Mouse (Mus musculus) heart, postnatal 14 days (tissue): ENCODE results near the gene Slc39a7. TPM values are rescaled to one million over a fixed set of nuclear protein-coding genes. Genes with fewer than 3 reads are reported as not detected.

Experiments used
- DNase-seq, 2 experiments: peaks; one replicate each; pipeline ENCODE4 v3.0.0; 2021 to 2022
- intact Hi-C: fragments of 180-260 bp; cut with DNase I; formaldehyde crosslinking; loops from one replicate; pipeline ENCODE4 v1.15.1; 2025
- total RNA-seq, 2 experiments: library from RNA; stranded (reverse); gene quantifications; 2 replicates each; pipeline ENCODE4 v1.2.3; 2021

The Slc39a7 gene
- total RNA-seq, 2 experiments from 2014 or later, result 63.2 to 63.3 TPM

DNA sequence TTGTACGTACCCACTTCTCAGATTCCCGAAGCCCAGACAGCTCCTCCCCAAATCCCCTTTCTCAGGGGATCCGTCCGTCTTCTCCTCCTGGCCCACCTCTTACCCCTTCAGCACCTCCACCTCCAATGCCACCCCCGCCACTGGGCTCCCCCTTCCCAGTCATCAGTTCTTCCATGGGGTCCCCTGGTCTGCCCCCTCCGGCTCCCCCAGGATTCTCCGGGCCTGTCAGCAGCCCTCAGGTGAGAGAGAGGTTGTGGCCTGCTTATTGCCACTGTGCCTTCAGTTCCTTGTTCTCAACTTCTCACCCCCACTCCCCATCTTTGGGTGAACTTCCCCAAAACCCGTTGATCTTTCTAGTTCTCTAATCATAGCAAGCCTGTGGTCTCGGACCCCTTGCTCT, 1.3 kb upstream of the Slc39a7 start:
- intact Hi-C loops, result loop anchor here (5.0 kb wide), 1 partner anchor 84 kb away; the partner anchor contains the start of gene H2-DMa
- no peak for DNase-seq

DNA sequence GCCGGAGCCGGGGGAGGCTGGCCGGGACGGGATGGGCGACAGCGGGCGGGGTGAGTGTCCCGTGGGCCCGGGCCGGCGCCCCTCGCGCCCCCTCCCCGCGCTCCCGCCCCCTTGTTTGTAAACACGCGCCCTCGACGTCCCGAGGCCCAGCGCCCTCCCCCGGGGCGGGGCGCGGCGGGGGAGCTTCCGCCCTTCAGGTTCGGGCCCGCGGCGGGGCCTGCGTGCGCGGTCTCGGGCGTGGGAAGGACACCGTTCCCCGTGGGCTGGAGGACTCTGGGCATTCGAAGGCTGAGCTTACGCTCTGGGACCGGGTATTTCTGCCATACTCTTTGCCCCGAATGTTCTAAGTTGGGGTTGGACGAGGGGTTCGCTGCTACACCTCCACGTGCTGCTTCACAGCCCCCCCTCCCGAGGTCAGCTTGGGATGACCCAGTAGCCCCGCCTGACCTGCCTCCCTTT, 721 bp upstream of the Slc39a7 start:
- DNase-seq, result peak; percentile 76 to 78
- intact Hi-C loops, result loop anchor here (5.0 kb wide), 1 partner anchor 85 kb away; the partner anchor contains the start of gene H2-DMa

DNA sequence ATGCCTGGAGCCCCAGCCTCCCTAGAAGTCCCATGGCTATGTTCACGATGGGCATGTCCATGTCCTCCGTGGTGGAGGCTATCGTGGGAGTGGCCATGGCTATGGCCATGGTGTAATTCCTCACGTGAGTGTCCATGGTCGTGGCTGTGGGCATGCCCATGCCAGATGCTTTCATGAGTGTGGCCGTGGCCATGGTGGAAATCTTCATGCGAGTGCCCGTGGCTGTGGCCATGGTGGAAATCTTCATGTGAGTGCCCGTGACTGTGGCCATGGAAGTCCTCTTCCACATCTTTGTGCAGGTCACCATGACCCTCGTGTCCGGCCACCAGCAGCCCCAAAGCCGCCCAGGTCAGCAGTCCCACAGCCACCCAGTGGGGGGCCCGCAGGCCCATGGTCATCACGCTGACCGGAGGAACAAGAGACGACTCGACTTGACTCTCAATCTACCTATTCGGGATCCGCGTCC, 588 bp downstream of the Slc39a7 start:
- no peak for DNase-seq
- intact Hi-C loops, result loop anchor here (5.0 kb wide), 1 partner anchor 86 kb away; the partner anchor contains the start of gene H2-DMa

DNA sequence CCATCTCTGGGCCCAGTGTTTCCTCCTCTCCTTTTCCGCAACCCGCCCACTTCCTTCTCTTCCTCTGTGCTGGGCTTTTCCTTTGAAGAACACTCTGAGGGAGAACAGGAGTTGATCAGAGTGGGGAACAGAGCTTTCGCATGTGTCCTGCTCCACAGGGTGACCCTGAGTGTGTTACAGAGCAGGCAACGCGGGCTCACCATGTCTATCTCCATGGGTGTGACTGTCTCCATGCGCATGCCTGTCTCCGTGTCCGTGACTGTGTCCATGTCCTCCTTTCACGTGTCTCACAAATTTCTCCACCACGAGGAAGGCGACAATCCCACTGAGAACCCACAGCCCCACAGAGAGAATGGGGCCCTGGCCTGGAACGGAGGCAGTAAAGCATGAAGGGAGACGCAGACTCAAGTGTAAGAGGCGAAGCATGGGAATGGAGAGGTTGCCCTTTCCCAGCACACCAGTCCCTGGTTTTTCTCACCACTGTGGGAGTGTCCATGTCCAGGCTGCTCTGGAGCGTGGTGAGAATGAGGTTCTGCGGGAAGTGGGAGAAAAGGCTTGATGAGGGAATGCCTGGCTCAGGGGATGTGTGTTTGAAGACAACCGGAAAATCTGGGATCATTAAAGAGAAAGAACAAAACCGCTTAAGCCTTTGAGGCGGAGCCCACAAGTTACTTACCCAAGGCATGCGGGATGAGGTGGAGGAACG, 1.4 kb downstream of the Slc39a7 start:
- intact Hi-C loops, result loop anchor here (5.0 kb wide), 1 partner anchor 87 kb away; the partner anchor contains the start of gene H2-DMa
- DNase-seq, result no peak

DNA sequence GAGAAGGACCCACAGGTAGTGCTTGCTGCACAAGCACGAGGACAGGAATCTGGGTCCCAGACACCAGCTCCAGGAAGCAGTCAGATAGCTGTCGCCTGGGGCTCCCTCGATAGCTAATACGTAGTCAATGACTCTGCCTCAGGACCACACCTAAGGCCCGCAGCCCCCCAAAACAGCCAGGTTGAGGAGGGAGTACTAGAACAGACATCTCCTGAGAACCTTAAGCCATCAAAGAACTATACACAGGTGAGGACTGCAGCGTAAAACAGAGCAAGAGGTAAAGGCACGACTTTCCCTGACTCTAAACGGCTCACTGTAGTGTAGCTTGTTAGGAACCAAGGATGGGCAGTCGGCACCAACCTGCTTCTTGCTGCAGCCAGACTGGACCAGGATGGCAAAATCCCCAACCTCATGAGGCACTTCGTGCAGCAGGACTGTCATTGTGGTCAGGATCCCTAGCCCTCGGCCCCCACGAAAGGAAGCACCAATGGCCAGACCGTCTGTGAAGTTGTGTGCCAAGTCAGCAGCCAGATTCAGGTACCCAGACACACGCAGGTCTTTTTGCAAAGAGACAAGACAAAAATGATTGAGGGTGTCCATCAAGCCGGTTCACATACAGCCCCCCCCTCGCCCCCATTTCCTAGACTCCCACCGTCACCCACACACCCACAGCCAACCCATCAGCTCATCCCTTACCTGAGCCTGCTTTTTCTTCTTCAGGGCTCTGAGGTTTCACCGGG, 2.2 kb downstream of the Slc39a7 start:
- DNase-seq, result no peak
- intact Hi-C loops, result no loop called here

DNA sequence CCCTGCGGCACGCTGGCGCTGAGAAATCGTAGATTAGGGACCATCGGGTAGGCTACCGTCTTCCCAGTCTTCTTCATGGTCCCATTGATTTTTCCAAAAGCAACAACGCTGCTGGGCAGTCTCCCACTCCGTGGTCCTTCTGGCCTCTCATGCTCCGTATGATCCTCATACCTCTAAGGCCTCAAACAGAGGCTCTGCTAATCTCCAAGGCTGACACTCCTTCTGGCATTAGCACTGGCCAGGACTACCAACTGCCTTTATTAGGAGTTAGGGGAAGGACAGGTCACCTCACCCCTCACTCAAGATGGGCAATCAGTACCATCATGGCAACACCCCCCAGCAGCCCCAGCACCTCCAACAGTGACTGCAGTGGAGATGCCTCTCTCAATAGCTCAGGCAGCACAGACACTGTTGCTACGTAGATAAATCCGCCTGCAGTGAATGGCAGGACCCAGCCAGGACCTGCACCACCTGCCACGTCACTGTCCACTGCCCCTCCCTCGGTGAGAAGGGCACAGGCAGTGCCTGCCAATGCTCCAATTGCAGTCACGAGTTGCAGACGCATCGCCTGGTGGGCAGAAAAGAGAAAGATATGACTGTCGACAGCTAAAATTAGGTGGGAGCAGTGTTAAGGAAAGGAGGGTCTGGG, 2.9 kb downstream of the Slc39a7 start:
- intact Hi-C loops, result no loop called here
- DNase-seq, result no peak

DNA sequence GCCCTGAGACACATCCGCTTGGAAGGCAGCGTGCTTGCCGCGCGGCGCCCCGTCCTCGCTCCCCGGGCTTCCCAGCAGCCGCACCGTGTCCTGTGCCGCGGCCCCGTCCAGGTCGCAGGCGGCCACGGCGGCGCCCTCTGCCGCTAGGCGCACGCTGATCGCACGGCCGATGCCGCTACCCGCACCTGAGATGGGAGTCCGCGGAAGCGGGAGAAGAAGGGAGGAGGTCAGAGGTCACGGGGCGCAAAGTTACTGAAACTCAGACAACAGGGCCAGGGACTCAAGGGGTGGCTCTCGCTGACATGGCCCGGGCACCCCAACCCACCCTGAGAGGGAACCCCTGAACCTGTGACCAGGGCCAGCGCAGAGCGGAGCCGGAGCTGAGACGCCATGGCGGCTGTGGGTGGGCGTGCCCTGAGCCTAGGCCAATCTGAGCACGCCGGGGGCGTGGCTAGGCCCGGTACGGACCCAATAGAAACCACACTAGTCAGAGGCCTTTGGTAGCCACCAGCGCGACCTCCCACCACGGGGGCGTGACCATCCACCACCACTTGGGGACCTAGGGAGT, 3.7 kb downstream of the Slc39a7 start, which contains the start of gene H2-Ke6:
H2-Ke6 (minus strand) TSS at position 405 of the 568 bp plus-strand sequence.
- peak; percentile 92 to 94 for DNase-seq
- intact Hi-C loops, result no loop called here

DNA sequence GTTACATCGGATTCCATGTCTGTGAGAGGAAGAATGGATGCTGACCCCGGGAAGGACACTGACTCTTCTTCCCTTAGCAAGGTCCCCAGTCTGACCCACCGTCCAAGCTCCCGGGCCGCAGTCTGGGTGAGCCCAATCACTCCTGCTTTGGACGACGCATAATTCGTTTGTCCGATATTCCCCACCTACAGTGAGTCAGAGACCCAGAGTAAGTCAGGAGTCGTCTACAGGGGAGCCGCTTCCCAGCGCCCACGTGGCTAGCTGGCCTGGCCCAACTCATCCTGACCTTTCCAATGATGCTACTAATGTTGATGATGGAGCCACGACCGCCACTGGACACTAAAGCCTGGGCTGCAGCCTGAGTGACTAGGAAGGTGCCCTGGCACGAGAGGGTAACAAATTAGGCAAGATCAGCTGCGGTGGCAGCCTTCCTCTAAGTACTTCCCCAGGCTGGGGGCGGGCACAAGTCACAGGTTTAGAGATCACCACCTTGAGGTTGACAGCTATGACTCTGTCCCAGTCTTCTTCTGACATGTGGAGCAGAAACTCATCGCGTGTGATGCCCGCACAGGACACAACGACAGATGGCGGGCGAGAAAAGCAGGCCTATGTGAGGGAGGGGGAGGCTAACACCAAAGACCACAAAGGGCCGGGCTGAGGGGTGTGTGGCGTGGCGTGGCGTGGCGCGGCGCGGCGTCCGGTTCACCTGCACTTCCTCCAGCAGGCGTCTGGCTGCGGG, 4.4 kb downstream of the Slc39a7 start:
- intact Hi-C loops, result no loop called here
- DNase-seq, result no peak

DNA sequence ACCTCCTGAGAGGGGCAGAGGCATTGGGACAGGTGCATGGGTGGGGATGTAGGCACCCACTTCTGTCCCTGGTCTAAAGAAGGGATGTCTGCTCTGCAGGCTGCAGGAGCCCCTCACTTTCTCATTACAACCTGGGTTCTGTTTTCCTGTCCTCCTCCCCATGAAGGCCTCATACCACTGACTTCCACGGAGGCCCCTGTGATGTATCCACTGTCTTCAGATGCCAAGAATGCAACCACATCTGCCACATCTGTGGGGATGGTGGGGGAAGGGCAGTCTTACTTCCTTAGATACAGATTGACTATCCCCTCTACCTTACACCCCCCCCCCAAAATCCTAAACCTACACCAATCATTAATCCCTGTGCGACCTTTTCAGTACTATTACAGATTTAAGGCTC, 5.3 kb downstream of the Slc39a7 start:
- intact Hi-C loops, result no loop called here

DNA sequence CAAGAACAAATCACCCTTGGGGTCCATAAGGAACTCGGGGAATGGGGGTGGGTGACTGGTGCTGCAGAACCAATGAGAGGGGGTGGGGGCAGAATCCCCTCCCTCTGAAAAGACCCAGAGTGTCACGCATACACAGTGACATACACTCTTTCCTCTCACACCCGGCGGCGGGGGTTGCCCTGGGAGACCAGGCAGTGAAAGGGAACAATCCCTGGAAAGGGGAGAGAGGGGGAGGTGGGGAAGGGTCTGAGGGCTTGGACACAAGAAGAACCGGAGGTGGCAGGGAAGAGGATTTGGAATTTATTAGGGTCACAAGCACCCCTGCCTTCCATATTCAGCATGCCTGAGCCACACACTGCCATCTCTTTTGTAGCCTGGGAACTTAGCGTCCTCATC, 5.7 kb downstream of the Slc39a7 start:
- no peak for DNase-seq
- intact Hi-C loops, result no loop called here

More for the DNA sequence above, 5.3 kb downstream of the Slc39a7 start:
- DNase-seq, result no peak

DNA sequence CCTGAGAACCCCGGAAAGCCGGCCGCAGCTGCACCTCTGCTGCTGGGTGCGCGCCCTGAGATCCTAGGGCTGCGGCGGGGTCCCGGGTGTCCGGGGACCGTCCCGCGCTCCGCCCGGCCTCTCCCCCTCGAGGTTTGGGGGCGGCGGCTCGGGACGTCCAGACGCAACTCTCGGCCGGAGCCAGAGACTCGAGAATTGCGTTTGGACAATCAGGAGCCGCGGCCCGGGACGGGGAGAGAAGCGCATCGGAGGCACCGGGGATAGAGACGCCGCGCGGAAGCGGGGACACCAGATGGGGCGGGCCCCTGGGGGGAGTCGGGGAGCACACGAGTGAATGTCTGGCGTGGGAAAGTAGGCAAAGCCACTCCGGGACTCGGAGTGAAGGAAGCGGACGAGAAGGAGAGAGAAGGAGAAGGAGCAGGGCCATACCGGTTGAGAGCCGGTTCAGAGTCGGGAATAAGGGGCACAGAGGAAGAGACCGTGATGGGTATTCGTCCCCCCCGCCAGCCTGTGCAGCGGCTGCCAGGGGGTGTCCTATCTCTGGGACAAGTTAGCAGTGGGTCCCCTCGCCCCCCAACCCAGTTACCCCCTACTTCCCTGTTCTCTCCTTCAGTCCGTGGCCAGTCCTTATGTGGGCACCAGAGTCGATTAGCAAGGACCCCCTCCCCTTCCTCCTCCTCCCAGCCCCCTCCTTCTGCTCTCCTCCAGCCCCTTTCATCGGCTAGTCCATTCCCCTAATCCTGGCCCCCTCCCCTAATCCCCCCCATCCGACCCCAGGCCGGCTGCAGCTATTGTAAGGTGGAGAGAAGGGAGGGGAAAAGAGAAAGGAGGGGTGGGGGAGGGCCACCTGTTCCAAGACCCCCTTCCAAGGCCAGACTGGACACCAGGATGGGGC, 6.4 kb downstream of the Slc39a7 start:
- peak in 1 of 2 experiments; percentile 15 for DNase-seq
- intact Hi-C loops, result loop anchor here (5.0 kb wide), 1 partner anchor 68 kb away; the partner anchor contains the start of genes Rps18 and Vps52

DNA sequence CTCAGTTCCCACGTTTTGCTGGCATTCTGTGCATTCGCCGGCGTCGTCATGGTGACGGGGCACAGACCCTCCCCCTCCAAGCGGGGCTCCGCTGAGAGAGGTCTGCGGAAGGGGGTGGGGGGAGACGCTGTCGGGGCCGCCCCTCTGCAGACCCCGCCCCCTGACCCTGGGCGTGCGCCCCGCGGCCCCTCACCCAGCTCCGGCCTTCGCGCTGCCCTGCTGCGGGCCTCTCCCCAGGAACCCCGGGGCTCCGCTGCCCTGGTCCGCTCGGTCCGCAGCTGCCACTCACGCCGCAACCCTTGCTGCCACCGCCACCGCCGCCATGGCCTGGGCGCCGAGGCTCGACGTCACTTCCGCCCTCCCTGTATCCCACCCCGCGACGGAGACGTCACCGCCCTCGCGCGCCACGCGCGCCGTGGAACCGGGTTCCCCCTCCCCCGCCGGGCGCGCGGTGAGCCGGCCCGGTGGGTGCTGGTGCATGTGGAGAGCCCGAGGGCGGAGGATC, 7.1 kb downstream of the Slc39a7 start, which contains the start of gene Ring1:
Ring1 (minus strand) TSS at position 364 of the 505 bp plus-strand sequence.
- intact Hi-C loops, result loop anchor here (5.0 kb wide), 1 partner anchor 67 kb away; the partner anchor contains the start of genes Rps18 and Vps52

DNA sequence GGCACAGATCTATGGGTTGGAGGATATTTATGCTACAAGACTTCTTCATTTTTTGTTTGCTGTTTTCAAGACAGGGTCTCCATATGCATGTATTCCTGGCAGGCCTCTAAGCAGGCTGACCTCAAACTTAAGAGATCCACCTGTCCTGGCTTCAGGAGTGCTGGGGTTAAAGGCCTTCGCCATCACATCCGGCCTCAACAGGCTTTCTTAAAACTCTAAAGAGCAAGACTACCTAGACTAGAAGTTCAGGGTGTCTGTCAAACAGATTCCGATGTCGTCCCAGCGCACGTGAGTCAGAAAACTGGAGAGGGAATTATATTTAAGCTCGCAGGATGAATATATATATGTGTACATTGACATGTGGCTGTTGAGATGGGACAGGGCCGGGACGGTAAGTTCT, 7.8 kb downstream of the Slc39a7 start:
- no peak for DNase-seq
- intact Hi-C loops, result loop anchor here (5.0 kb wide), 1 partner anchor 66 kb away; the partner anchor contains the start of genes Rps18 and Vps52

More for the DNA sequence above, 7.1 kb downstream of the Slc39a7 start, which contains the start of gene Ring1:
- DNase-seq, result peak; percentile 89 to 90

DNA sequence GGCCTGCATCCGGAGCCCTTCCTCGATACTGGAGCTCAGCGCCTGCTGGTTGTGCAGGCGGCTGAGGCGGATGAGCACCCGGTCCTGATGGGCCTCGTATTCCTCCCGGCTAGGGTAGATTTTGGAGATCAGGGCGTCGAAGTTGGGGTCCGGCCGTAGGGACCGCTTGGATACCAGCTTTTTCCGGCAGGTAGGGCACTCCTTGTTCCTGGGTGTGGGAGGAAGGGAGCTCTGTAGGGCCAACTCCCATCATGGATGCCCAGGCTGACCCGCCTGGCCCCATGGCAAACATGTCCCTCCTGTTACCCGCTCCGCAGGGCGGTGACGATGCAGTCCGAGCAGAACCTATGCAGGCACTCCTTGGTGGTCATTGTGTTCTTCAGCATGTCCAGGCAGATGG, 8.5 kb downstream of the Slc39a7 start:
- no peak for DNase-seq
- intact Hi-C loops, result loop anchor here (5.0 kb wide), 1 partner anchor 66 kb away; the partner anchor contains the start of genes Rps18 and Vps52

DNA sequence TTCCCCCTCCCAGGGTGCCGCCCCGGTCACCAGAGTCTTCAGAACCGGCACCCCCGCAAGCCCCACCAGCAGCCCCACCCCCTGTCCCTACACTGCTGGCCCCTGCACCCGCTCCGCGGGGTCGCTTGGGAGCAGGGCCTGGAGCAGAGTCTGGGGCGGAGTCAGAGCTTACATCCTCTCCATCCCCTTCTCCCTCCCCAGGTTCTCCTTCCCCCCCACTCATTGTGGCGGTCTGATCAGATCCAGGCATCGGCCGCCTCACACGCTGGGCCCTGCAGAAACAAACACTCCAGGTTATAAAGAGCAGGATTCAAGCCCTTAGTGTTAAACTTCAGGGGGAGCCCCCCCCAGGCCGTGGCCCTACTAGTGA, 9.1 kb downstream of the Slc39a7 start:
- intact Hi-C loops, result loop anchor here (5.0 kb wide), 1 partner anchor 65 kb away; the partner anchor contains the start of genes Rps18 and Vps52
- no peak for DNase-seq

DNA sequence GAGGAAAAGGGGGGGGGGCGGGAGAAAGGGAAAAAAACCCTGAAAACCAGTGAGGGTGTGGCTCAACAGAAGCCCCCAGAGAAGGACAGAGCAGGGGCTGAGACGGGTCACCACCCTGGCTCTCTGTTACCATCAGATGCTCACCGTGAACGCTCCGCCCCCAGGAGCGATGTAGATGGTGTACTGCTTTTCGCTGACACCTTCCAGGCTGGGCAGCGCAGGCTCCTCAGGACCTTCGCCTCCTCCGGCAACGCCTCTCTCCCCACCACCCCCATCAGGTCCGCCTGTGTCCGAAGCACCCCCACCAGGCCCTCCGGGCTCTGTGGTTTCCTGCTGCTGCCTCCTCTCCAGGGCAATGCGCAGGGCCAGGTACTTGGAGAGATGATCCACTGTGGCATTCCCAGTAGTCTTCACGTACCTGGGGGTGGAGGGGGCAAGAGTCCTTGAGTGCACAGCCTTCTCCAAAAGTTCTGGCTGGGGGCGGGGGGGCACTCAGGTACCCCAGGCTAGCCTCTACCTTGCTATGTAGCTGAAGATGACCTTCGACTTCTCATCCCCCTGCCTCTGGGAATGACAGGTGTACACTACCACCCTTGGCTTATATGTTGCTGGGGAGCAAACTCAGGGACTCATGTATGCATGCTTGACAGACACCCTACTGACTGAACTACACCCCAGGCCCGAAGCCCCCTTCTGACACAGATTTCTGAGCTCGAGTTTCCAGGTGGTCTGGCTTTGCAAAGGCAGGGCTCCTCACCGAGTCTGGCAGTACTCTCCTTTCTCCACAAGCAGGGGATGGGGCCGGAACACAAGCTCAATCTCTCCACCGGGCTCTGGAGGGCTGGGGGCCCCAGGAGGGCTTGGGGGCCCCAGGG, 9.7 kb downstream of the Slc39a7 start:
- intact Hi-C loops, result loop anchor here (5.0 kb wide), 1 partner anchor 64 kb away; the partner anchor contains the start of genes Rps18 and Vps52
- DNase-seq, result no peak

DNA sequence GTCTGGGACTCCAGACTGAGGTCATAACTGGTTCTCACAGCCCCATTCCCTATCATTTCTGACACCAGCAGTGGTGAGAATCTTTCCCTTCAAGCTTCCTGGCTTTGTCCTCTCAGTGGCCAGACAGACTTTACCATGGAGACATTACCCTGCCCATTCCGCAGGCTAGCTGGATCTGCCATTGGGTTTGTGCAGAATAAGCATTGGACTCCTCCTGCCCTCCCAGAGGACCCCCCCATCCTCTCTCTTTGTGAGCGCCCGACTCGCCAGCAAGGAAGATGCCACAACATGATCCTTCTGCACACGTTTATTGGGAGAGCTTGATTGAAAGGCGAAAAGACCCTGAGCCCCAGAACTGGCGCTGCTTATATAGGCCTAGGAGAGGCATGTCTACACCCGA, 18.0 kb downstream of the Slc39a7 start:
- intact Hi-C loops, result no loop called here

More for the DNA sequence above, 18.0 kb downstream of the Slc39a7 start:
- no peak for DNase-seq
